Mouse (Mus musculus) C2C12 (cell line): ENCODE results near the gene Ndc1.

Source experiments
- MAX ChIP-seq: IDR thresholded peaks from one replicate; pipeline ENCODE4 v1.6.1; 2011; ENCODE audit warnings: mild to moderate bottlenecking, control low read depth
- MYOD1 ChIP-seq: IDR thresholded peaks from one replicate; pipeline ENCODE4 v1.6.1; 2011; ENCODE audit warnings: low read depth; ENCODE audit not compliant: control insufficient read depth, insufficient read length

DNA sequence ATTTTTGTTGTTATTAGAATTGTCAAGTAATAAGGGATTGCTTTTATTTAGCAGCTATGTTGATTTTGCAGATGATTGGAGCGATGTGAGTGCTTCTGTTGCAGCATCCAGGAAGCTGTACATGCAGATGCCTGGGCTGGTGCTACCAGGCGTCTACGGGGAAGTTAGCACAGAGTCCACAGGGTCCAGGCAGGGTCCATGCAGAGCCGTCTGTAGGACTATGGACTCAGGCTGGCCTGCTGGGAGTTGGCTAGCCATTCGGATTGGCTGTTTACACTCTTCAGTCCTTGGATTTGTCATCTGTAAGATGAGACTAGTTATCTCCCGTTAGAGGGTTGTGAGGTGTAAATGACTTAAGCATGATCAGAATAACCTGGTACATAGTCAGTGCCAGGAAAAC lies 11.4 kb downstream of the Ndc1 start:
- TF ChIP-seq MYOD1, result no peak
- no peak for TF ChIP-seq MAX
